Mouse (Mus musculus): ENCODE measurements around the gene Tmem178.
A peak's percentile ranks its signal among the peaks of the same experiment; 100 is the strongest.
"Not testable (repeated sequence)": the region's sequence is repeated elsewhere in the genome, so short reads cannot be mapped to it uniquely, and the experiment has no call there.

The Tmem178 gene

DNA sequence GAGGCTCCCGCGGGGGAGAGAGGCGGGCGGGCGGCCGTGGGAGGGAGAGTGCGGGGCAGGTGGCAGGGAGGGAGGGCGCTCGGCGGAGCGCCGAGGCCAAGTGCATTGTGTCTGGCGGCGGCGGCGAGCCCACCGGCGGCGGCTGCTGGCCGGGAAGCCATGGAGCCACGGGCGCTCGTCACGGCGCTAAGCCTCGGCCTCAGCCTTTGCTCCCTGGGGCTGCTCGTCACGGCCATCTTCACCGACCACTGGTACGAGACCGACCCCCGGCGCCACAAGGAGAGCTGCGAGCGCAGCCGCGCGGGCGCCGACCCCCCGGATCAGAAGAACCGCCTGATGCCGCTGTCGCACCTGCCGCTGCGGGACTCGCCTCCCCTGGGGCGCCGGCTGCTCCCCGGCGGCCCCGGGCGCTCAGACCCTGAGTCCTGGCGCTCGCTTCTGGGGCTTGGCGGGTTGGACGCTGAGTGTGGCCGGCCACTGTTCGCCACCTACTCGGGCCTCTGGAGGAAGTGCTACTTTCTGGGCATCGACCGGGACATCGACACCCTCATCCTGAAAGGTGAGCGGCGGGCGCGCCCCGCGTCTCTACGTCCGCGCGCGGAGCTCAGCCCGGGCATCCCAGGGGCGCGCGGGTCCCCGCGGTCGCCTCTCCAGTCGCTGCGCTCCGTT, at the start of gene Tmem178:
Tmem178 (plus strand) TSS at position 103 of the 669 bp plus-strand sequence.
- DNase-seq, result peak in 1 of 2 experiments; percentile 3

DNA sequence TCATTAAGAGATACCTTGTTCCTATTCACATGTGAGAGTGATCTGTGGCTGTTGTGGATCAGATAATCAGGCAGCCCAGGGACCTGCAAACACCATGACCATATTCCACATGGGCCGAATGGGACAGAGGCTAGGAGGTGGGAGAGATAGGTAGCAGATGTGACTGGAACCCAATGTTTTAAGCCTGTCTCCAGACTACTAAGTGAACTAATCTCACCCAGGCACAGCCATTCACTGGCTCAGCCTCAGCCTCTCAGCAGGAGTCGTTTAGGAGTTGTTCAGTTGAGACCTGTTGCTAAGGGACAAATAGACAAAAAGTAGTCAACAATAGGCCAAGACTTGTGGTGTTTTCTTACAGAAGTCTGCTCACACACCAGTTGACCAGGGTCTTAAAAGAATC, 48.0 kb upstream of the Tmem178 start:
- no peak for DNase-seq

DNA sequence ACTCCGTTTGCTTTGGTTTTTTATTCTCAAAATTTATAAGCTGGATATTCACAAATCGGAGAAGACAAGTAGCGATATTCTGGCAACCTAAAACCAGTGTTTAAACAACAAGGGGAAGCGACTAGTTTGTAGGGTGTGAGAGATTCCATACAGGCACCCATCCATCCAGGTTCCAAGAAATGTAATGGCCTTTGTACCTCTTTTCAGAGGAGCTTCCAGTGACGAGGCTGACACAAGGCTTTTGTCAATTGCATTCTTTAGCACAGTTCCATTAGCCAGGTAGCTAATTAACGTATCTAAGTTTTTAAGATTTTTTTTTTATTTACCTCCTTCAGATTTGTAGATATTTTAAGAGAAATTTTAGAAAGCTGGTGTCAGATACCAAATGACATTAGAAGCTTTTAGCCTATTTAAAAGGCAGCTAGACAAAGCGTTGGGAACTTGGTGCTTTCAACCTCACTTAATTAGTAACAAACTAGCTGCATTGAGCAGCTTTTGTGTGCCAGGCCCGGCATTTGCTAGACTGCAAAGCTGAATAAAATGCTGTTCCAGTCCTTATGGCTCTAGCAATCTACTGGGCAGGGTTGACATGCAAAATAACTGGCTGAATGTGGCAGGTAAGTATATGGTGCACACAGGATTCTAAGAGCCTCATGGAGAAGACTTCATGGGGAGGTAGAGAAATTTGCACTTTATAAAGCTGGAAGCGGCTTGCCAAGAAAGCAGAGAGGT, 46.6 kb upstream of the Tmem178 start:
- DNase-seq, result no peak

DNA sequence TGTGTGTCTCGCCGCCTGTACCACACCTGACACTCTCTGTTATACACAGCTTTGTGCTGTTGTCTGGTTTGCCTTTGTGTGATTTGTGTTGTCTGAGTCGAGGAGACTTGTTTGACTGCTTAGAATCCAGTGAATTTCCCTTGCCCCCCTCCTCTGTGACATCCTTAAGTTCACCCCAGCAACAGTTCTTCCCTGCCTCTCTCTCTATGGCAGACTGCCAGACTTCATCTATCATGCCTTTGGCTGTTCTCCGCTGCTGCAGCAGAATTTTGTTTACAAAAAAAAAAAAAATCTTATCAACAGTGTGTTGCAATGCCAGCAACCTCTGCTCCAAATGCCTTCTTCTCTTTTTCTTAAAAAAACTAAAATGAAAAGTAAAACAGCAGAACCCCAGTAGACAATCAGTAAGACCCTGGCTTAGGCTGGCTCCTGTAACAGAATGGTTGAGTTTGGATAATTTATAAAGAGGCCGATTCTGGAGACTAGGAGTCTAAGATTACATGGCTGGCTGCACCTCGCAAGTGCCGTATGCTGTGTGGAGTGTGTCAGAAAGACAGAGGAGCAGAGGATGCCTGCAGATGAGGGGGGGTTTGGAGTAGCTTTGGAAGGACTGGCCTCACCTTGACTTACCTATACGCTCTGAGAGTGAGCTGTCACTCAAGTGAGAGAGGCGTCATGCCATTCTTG, 44.8 kb upstream of the Tmem178 start:
- no peak for DNase-seq

DNA sequence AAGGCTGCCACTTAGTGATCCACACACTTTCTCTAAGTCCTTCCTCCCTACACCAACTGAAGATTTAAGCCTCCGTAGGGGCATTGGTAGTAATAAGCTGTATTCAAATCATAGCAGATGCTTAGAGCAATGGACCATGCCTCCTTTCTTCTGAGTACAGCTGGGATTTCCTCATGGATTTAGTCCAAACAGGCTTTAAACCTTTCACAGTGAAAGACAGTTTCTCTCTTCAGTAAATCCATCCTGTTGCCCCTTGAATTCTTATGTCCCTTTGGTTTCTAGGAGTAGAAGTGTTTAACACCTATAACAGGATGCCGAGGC, 44.3 kb upstream of the Tmem178 start:
- no peak for DNase-seq

DNA sequence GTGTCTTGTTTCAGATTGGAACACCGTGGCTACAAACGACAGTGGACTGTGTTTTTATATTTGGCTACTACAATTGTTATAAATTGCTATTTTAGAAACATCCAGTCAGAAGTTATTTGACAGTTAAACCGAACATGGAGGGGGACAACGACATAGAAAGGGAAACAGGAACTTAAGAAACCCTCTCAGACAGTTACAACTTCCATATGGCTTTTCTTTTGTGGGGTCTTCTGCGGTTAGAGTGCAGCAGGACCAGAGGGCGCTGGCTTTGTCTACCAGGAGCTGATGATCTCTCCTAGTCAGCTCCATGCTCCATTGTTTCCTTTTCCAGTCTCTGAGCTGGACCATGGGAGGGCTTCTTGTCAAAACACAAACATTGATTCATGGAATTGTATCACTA, 42.5 kb upstream of the Tmem178 start:
- DNase-seq, result no peak

DNA sequence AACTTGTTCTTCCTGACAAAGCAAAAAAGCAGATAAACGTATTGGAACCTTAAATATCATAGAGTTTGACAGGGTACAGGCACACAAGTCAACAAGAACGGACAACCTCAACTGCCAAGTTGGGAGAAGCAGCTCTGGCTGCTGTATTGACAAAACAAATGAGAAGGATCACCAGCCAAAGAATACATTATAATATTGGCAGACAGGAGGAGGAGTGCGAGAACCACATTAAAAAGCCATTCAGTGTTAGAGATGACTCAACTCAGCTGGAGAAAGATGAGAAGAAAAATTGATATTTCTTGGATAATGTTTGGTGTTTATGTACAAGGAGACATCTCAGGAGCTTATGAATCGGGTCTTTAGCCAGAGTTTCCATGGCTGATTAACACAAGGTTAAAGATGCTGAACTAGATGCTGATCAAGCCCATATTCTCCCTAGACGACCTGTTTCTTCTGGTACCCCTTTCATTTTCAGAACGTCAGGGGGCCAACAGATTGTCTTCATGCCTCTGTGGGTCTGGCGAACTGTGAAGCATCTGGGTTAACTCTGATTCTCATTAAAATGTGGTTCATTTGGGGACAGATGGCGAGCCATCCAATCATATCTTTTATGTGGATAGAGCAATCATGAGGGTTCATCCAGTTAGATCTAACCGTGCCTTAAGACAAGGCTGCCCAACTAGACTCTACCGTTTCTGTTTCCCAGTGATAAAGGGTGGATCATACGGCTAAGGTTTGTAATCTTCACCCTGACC, 41.1 kb upstream of the Tmem178 start:
- no peak for DNase-seq

DNA sequence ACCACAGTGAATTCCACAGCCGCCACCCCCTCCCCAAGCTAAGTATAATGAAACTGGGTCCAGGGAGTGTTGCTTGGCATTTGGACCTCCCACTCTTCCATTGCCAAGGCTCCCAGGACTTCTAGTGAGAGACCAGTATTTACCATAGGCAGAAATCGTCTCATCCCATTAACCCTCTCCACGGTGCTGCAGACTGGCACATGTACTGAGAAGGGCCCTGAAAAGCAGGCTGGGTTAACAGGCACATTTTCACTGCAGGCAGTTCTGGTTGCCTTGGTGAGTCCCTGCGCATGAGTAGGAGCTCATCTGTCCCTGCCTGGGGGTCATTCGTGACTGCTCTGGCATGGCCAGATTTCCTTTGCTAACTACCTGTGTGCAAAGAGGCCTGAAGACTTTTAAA, 40.4 kb upstream of the Tmem178 start:
- no peak for DNase-seq

DNA sequence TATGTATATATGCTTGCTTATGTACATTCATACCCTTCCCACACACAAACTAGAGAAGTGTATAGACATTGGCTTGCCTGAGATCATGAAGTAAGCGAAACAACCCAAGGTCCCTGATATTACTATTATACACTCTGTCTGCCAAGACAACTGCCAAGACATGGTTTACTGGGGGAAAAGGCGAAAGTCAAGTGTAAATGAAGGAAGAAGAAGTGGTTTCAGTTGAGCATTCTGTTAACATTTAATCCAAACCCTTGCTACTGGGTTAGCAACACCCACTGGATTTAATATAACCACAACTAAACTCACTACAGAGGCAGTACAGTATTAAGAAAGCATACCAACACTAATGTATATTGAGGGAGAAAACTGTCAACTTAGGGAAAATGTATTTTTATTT, 28.8 kb upstream of the Tmem178 start:
- no peak for DNase-seq

DNA sequence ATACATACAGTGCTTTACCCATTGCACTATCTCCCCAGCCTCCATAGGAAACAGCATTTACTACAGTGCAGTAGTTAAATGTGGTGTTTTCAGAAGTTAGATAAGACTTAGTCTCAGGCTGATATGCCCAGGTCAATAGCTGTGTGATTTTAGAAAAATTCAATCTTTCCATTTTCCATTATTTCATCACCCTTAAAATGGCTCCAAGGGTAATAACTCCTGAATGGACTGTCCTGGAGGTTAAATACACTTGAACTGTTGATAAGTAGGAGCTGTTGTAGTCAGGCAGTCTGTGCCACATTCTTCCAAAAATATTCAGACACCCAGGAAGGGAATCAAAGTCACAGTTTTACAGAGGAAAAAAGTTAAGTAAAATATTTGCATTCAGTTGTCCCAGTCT, 25.2 kb upstream of the Tmem178 start:
- DNase-seq, result no peak

DNA sequence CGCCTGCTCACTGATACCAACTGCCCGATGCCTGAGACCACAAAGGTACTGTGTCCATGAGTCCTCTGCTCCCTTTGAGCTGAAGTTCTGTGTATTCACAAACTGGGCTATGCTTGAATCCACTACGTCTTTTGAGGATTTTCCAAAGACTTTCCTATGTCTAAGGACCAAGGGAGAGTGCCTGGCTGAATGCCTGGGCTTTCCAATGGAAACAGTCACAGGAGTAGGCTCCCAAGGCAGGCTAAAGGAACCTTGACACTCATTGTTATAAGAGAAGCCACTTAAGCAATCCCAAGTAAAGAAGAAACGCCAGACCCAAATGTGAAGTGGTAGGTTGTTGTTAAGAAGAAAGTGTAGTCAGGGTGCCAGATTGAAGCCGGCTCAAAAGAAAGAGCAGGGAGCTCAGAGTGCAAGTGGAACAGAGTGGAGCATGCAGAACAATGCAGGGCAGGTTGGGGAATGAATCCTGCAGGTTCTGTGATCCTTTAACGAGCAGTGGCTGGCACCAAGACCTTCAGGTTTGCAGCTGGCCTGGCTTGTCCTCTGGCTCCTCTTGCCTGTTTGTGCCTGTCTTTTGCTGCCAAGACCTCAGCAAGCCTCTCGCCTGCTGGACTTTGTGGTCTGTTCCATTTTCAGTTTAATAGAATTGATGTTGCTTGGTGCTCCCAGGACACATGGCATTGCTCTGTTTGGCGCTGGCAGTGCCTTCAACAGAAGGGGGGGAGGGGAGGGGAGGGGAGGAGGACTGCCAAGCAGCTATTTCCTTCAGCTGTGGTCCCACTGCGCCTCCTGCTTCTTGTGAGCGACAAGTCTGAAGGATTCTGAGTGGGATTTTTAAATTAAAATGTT, 22.9 kb upstream of the Tmem178 start:
- DNase-seq, result no peak

DNA sequence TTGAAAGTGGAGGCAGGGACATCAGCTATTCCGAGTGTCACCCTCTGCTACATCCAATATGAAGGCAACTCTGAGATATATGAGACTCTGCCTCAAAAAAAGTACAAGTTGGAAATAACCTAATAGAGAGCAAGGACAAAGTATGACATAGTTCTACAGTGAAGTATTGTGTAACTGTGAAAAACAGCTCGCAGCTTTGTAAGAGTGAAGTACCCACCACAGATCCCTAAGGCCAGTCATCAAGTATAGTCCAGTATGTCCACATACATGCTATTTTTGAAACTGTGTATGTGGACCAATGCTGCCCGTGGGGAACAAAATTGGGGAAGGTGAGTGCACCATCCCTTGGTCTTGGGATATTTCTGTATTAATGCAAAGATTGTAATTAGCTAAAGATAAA, 18.9 kb upstream of the Tmem178 start:
- no peak for DNase-seq

DNA sequence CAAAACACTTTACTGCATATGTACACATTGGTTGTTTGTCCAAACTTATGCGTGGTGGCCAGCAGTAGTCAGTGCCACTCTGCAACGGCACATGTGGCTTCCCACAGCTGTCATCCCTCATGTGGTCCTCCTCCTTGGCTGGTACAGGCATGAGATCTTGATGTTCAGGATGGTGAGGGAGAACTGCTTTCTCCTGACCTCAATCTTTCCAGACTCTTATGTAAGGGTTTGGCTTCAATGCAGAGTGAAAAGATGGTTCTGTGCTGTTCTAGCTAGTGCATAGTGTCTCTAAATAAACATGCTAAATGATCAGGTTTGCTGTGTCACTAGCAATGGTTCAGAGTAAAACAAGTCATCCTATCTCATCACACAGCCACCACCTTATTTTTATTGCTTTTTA, 17.3 kb upstream of the Tmem178 start:
- DNase-seq, result no peak

DNA sequence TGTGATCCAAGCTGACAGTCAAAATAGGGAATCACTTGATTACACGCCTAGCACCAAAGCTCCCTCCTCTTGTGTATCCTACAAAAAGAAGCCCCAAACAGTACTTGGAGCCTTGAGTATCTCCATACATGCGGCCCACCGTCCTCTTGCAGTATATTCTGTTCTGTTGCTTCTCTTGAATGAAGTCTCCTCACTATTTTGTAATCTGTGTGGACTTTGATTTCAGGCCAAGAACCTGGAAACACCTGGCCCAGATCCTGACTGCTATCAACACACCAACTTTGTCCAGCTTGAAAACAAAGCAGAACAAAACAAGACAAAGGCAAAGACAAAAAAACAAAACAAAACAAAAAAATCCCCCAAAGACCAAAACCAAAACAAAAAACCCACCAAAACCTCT, 11.7 kb upstream of the Tmem178 start:
- DNase-seq, result no peak

DNA sequence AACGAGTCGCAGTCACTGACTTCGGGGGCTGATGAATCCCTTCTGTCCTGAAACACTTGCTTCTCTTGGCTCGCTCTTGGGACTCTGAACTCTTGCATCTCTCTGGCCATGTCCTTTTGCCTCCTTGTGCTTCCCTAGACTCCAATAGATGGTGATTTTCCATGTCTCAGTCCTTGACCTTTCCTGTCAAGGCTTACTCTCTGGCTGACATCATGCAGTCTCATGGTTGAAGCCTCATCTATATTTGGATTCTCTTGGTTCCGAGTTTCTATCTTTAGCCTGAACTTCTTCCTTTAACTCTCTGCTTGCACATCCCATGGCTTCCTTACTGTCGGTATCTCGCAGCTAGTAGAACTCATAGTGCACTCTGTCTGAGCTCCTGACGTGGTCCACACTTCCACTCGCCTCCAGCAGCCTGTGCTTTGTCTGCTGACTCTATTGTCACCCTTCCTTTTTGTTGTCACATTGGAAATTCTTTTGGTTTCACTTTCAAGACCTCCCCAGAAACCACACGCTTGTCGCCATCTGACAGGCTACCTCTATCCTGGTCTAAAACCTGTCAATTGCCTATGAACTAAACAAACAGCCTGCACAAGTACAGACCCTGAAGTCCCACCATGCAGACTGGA, 10.9 kb upstream of the Tmem178 start:
- DNase-seq, result no peak

DNA sequence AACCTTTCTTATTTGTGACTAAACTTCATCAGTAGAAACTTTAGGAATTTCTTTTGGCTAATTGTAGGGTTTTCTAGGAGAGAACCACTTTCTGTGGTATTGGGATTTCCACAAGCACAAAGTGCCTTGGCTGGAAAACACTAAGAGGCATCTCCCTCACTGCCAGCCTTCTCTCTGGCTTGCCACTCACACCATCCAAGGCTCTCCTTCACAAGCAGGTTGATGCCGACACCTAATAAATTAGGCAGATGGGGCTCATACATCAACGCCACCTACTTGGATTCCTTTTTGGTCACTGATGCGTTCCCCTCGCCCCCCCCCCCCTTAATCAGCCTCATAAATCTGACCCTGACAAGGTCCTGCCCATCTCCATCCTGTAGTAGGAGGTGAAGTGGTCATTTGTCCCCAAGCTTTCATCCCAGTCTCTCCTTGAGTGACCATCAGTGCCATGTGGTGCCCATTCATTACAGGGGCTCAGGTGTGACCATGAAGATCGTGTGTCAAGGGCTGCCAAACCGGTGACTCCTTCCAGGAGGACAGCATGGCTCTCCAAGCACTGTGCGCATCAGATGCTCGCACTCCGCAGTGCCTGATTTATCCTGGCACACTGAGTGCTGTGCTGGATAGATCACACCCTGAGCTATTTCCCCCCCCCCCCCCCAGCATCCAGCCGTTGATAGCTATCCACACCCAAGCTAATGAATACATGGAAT, 8.5 kb upstream of the Tmem178 start:
- DNase-seq, result no peak

DNA sequence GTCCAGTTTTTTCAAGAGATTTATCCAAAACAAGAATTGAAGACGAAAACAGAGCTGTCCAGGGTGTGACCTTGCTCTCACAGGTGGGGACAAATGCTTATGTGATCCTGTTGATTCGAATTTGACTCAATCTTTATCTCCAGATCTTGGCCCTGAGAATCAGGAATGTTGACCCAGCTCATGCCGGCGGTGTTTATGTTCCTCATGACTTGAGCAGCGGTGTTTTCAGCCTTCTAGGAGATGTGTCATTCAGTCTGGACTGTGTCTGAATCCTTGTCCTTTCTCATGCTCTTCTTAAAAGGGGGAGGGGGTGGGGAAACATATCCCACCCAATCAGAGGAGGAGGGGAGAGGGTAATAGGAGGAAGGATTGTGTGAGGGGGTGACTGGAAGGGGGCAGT, 7.9 kb upstream of the Tmem178 start:
- DNase-seq, result no peak

DNA sequence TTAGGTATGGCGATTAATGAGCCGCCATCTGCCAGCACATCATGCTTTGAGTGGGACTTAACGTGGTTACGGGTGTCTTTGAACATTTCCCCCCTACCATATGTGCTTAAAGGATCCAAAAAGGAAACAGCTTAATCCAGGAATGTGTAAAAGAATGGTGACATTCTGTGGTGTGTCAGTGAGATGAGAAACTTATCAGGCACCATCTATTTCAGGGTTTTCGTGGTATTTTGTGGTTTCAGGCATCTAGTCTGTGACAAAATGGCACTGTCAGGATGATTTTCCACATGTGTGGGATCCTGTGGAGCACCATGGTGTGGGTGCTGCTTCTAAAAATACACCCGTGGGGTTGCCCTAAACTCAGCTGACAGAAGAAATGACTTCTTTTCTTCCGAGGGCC, 4.6 kb upstream of the Tmem178 start:
- DNase-seq, result no peak

DNA sequence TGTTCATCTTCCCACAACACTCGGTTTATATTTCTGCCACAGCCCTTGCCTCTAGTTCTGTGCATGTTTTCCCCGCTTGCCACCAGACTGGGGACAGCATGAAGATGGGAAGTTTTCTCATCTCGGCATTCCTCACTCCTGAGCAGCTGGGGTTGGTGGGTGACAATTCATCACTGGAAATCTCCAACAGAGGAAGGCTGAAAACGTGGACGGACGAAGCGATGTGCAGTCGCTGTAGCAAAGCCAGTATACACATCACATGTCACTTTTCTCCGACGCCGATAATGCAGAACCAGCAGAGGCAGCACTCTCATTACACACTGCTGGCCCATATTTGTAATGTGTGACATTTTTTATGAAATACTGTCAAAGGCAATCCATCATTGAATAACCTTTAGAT, 2.6 kb upstream of the Tmem178 start:
- DNase-seq, result no peak

DNA sequence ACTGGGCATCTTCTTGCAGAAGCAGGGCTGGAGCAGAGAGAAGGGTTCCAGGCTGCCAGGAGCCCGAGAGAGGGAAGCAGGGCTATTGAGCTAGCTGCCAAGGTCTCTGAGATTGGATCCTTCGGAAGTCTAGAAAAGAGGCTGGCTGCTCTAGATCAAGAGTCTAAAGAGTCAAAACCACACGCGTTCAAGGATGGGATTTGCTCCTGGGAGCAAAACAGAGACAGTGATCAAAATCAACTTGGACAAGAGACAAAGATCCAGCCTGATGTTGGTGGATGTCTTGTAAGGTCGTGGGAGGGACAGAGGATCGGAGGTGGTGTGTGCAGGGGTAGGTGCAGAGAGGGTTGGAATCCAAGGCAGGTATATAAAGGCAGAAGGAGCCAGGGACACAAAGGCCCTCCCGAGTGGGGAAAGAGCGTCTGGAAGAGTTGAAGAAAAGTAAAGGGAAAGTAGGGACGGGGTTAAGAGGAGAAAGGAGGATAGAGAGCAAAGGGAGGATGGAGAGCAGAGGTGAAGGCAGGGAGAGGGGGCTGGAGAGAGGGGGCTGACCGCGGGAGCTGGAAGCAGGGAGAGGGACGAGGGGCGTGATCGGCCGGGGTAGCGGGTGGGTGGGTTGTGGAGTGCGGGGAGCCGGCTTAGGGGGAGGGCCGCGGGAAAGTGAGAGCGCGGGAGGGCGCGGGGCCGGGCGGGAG, 450 bp upstream of the Tmem178 start:
- DNase-seq, result no peak

DNA sequence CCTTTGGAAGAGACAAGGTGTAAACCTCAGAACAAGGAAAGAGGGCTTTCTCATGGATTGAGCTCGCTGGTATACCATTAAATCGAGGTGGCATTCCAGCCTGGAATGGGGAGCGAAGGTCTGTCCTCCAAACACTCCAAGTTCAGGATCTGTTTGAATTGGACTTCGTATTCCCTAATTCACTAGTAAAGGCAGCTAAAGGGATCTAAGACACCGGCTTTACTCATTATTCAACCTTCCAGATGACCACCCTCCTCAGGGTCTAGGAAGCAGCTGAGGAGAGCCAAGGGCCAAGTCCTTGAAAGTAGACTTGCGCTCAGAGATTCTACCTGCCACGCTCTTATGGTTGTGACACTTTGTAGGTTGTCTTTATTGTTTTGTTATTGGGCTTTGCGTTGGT, 1.1 kb downstream of the Tmem178 start:
- DNase-seq, result not testable (repeated sequence)

All from thymus, adult 18-20 months (tissue).